Mouse (Mus musculus): ENCODE measurements at regions not wholly inside any gene's neighbourhood (a gene's known extent, or its start where the extent isn't known, plus 50 kb on each side); places are given as distances from the start of the nearest gene placed in this dataset.

DNA sequence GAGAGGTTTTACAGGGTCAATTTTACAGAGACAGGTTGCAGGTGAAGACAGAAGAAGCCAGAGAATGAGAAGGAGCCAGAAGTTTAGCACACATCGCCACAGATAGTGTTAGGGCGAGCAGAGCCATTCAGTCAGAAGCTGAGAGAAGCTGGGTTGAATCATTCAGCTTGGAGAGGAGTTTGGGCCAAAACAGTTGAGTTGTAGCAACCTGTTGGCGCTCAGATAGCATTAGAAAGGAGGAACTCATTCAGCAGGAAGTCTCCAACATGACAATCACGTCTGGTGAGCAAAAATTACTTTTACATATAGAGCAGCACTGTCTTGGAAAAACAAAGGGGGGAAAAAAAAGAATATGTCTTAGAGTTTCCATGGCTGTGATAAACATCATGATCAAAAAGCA is 53.2 kb downstream of the Fam43a start:
- DNase-seq = no peak

DNA sequence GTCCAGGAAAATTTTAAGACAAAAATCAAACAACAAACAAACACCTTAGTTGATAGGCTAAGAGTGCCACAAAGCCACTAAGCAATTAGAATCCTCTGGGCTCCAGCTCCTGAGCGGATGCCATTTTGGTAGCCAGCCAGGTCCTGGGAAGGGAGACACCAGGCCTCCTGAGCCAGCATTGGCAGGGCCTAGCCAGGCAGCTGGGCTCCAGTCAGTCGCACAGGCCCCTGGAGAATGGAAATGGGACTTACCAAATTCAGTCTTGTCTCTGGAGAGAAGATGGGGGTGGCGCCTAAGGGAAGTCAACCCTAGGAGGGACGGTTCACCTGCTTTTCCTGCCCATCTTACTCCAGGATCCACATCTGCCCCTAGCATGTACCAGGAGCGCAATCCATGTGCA is 54.3 kb downstream of the Fam43a start:
- peak; percentile 79 for DNase-seq

DNA sequence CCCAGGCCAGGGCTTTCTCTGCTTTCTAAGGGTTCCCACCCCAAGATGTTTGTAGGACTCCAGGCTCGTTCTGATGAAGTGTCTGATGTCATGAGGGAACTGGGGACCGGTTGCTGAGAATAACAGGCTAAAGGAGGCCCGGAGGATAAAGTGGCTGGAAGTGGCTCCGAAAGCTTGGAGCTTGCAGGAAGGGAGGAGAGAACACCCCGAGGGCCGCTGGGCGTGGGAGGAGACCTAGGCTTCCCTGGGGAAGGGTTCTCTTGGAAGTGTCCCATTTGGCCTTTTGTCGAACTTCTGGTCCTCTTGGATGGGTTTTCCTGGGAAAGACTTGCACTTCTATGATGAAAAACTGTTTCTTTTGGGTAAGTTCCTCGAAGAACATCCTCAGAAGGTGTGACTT is 54.7 kb downstream of the Fam43a start:
- DNase-seq = peak; percentile 50

DNA sequence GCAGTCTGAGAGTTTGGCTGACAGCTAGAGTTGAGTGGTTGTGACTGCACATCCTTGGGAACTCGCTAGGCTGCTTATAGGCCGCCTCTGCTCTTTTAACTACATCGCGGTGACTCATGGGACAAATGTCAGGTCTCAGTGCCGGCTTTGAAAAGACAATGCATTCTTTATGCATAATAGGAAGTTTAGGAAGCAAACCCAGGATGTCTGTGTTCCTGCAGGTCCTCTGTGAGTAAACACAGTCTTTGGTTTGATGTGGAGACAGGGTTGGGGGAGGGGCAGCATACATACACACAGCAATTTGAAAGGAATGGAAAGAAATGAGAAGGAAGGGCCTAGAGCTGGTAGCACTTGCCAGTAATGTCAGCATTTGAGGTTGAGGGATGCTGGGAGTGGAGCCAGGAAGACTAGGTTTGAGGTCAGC is 56.3 kb downstream of the Fam43a start:
- DNase-seq = peak; percentile 44

DNA sequence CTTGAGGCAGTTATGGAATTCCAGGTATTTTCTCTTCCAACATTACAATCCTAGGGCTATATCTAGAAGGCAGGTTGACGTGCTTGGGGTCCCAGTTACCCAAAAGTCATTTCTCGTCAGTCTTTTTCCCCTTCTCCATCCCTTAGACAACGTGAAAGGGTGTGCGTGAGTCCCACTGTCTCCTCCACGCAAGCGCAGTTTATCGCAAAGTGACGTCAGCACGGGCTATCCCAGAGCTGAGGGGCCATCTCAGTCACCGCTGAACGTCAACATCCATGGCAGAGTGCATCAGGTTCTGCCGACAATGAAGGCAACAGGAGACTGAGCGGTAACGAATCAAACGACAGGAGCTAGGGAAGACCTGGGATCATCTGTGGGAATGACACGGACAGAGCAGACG is 57.4 kb downstream of the Fam43a start:
- DNase-seq = no peak

DNA sequence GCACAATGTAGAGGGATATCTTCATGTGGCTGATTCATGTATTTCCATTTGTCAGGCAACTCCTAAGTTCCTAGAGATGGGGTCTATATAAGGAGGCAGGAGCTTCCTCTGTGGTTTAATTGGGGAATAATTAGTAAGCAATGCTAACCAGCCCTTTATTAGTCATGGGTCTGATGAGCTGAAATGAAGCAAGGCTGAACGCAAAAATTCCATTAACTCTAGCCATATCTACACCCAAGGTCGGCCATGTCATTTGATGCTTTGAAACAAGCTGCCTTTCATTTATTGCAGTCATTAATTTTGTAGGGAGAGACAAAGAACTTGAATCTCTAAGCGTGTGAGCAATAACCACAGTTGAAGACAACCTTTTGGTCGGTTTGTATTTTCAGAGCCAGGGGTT is 59.4 kb downstream of the Fam43a start:
- DNase-seq = no peak

DNA sequence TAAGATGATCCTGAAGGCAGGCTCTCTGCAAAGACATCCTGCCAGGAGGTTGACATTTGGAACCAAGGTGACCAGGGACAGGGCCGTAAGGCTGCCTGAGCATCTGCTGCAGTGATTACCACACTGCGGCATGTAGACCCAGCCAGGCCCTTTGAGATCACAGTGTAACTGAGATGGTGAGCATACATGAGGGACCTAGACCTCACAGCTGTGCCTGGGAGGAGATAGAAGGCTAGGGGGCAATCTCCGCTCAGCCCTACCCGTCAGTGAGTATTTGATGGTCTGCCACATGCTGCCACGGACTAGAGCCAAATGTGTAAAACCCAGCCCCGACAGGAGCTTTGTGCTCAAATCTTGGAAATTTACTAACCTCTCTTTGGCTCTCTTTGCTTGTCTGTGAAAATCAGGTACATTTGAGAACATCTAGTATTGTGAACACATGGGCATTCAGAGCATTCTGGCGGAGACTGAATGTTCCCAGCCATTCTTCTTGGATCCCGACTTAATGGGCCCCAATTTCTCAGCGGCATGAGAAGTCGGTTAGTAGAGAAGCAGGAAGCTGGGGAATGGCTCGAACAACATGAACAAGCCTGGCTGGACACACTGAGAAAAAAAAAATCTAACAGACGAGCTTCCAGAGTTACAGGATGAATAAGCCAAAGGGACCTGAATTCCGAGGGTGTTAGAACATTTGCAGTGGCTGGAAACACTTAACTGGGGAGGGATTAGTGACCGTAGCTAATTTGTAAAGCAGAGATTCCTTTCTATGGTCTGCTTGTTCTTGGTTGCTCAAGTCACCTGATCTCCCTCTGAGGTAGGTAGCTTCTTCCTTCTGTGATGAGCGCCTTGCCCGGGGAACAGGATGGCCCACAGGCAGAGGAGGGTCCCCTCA is 61.8 kb downstream of the Fam43a start:
- DNase-seq = no peak

DNA sequence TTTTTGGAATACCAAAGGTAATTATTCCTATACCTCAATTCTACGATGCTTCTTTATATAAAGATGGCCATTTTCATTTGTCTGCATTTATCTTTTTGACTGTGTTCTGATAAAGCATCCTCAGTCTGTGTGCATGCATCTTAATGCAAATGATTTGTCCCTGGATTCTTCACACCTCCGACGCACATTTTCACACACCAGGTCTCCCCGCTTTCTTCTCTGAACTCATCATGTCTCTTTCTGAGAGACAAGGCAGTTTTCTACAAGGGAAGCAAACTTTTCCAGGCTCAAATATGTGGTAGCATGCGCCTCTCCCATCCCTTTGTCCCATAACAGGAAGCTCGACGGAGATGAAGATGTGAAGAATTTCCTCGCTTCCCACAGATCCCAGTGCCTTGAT is 63.5 kb downstream of the Fam43a start:
- DNase-seq = no peak

DNA sequence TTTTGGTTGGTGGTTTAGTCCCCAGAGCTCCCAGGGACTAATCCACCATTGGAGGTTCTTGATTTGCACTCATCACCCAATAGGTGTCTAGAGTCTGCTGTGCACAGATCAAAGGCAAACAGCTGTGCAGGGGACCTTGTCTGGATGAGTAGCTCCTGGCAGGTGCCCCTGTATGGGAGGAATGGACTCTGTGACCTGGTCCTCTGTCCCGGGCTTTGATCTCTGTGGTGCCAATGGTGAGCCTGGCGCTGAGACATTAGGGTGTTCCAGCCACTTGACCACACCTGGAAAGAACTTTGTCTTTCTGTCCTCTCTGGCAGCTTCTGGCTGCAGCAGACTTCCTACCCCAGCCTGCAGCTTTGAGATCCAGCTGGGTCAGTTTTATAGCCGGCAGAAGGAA is 64.4 kb downstream of the Fam43a start:
- DNase-seq = no peak

DNA sequence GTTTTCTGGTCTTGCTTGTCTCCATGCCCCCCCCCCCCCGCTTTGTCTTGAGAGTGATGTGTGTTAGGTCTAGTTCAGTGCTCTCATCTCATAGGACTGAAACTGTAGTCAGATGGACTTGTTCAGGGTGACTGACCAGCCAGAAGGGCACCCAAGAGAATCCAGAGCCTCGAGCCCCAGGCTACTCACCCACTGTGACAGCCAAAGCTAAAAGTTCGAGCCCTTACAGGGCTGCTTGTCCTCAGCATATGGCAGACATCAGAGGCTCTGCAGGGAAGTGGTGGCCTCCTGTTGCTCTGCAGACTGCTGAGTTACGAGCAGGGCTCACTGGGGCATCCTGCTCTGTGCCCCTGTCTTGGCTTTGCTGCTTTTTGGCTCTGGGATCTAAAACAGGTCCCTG is 64.9 kb downstream of the Fam43a start:
- DNase-seq = no peak

DNA sequence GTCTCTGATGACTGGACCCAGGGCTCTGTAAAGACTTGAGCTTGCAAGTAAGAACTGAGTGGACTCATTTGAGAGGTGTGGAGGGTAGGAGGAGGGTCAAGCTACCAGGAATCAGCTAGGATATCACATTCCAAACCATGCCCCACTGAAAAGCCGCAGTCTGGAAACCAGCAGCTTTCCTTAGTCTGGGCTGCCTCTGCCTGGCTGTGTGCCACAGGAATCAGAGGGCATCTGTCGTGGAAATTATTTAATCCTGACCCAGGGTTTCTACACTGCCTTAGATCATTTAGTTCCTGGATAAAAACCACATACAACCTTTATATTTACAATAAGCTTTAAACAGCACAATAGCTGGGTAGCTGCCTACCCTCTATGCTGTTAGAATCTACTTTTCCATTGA is 66.4 kb downstream of the Fam43a start:
- DNase-seq = peak; percentile 22

DNA sequence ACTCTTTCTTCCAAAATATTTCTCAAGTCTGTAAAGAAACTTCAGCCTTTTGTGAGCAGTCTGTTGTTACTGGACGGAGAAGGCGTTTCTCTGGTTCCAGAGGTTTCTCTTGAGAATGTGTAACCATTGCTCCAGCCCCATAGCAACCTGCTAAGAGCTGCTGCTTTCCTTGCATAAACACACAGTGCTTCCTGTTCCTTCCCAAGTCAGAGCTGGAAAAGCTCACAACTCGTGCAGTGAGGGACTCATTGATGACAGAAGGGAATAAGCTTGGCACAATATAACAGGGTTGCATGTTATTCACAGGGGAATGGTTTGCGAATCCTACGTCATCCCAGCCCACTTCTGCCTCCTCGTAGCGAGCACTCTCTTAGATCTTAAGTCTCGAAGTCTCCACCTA is 70.4 kb downstream of the Fam43a start:
- no peak for DNase-seq

DNA sequence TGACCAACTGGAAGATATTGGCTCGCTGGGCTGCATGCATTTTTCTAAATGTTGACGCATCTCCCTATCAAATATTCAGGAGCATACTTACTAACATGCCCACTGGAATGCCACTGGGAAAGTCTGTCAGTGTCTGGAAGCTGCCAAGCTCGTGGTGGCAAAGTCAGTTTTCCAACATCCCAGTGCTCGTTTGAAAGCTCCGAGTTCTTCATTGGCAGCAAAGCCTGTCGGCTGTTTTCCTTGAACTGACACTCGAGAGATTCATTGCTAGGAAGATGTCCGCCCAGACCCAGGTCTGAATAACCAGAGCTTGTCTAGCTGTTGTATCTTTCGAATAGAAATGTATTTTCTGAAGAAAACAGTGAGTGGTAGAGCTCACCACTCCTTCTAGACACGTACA is 72.1 kb downstream of the Fam43a start:
- DNase-seq = peak; percentile 38

DNA sequence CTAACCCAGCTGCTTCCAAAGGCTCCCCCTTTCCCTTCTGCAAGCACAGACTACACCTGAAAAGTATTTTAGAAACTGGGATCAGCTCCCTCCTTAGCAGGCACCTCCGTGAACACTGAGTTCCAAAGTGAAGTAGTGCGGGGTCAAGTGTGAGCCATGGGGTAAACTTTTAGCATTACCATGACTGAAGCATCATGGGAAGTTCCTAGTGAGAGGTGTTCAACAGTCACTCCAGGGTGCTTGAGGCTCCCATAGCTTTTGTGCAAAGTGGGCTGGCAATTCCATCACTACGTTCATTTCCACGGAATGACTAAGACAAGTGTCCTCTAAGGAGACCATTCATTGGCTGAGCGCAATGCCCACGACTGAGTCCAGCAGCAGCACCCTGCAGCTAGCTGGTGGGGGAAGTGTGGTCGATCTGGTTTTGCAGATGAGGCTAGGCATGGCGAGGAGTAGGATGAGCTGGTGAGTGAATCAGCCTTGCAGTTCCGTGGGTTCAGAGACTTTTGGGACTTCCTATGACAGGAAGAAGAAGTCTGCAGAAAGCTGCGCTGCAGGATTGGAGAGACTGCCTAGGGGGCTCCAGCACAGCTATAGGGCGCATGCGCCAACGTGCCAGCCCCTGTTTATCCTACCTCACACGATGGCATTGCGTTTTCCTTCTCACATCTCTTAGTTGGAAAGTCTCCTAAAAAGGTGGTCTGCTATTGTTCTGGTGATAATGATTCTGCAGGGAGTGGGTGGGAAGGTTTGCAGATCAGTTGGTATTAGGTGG is 73.4 kb downstream of the Fam43a start:
- DNase-seq = no peak

DNA sequence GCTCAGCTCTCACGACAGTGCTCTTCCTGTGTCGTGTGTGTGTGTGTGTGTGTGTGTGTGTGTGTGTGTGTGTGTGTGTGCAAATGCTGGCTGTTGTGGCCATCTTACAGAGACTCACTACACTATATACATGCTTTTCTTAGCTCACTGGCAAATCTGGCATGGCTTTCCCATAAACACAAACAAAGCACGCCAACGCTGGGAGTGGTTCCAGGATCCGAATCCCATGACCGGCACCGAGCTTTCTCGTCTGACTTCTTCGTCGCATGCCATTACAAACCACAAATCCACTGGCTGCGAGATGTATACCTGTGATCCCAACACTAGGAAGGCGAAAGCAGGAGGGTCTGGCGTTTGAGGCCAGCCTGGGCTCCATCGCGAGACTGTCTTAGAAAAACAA is 74.1 kb downstream of the Fam43a start:
- no peak for DNase-seq

DNA sequence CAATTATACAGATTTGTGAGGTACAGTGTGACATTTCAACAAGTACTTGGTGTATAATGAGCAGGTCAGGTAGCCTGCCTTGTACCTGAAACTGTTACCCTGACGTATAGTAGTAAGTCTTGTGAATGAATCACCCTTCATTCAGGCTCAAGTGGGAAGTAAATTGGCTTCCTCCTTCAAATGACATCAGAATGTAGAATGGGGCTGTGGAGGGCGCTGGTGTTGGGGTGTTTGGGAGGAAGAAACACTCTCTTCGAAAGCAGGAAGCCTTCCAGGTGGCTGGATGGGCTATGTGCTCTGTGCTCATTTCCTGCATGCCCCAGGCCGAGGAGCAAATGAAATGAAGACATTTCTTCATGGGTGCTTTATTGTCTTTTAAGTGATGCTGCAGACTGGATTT is 76.3 kb downstream of the Fam43a start:
- no peak for DNase-seq

DNA sequence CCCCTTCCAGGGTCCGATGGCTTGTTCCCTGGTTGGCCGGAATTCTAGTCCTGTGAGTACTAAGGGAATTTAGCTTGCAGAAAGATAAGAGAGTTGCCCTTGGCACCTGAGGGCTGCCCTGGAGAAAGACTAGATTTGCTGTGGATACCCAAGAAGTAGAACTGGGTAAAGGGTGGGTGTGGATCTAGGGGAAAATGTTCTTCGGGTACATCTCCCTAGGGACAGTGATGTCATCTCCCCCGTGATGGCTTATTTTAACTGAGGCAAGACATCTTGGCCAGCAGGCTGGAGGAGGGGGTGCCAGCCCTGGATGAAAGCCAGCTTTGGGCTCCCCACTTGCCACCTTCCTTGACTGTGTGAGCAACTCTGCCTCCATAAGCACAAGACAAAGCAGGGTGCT is 77.5 kb downstream of the Fam43a start:
- DNase-seq = no peak

DNA sequence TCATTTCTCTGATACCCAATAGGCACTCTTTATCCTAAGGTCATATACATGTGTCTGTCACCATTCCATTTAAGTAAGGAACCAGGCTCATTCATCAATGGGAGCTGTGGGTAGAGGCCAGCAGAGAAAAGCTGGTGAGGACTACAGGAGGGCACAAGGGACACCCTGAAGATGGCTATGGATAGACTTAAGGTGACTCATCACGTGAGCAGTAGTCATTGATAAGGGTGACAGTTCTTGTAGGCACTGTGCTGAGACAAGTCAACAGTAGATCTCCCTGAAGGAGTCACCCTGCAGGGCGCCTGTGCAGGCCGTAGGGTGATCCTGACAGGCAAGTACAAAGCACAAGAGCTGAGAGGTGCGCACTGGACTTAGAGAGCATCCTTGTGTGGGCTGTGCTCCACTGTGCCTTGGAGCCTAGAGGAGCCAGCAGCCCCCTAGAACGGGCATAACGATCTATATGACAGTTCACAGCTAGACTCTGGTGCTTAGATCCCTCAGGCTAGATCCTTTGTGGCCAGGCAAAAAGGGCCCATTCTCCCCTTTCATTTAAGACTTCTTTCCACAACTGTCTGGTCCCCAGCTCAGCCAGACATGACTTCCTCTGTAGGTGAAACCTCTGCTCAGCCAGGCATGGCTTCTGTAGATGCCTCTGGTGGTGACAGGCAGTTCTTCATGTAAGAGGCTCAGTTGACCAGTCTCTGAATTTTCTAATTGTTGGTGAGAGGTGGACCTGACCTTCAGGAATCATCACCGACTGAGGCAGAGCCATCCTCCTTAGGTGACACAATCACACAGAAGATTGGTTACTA is 78.6 kb downstream of the Fam43a start:
- DNase-seq = no peak

DNA sequence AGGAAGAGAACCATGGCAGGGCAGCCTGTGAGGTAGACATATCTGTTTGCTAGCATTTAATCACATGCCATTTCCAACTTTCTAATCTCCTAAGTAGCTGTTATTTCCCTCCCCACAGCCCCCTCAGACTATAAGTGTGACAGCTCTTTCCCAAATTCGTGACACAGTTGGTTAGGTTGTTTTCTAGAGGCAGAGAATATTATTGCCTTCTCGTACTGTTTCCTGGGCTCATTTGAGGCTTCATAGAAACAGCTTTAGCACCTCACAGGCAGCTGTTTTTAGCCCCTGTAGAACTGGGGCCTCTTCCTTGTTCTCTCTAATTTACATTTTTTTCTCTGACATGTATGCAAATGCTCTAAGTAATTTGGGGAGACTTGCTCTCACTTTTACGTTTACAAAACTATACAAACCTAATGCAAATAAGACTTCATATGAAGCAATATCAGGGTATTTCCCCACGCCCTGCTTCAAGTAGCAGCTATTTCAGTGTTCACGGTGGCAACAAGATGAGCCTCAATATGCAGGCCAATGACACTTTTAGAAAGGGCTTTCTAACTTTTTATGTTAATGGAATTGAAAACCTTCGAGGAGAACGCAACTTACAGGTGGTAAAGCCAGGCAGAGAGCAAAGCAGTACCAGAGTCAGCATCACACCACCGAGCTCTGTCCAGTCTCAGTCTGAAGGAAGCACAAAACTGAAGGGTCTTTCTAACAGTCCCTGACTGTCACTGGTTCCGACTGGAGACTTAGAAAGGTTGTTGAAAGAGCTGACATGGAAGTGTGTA is 79.4 kb downstream of the Fam43a start:
- DNase-seq = no peak

DNA sequence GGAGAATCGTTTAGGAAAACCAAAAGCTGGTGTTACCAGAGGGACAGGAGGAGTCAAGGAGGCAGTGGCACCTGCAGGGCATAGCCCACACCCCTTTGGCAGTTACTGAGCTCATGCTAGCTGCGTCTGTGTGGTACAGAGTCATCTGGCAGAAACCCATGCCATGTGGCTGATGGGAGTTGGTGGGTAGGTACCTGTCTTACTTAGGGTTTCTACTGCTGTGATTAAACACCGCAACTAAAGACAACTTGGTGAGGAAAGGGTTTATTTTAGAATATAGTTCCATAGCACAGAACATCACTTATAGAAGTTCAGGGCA is 79.9 kb downstream of the Fam43a start:
- no peak for DNase-seq

DNA sequence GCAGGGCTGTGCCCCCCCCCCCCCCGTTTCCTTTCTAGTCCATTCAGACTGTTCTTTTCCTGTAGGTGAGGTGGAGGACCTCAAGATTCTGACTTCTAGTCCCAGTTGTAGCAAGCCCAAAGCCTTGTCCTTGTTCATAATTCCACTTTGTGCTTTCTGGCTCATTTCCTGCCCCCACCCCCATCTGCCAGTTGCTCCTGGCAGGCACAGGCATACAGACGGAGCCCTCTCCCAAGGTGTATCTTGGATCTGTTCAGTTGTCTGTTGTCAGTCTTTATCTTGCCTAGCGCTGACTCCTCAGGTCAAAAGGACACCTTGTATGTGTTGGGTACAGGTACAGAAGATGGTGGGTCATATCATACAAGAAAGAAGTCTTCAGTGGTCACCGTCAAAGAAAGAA is 81.9 kb downstream of the Fam43a start:
- no peak for DNase-seq

DNA sequence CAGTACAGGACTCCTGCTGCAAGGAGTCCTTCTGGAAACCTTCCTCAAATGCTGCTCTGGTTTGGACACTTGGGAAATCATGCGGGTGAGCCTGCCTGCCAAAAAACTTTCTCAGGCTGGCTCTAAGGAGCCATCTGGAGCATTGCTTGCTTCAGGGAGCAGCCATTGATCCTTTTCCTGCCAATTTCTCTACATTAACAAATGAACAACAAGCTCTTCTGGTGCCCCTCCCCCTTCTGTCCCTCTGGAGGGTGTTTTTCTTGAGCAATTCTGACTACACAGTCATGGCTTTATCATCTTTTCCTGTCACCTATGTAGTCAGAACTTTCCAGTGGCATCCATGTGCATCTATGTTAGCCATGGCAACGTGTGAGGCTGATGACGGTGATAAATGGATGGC is 84.5 kb downstream of the Fam43a start:
- peak; percentile 54 for DNase-seq

Measured in adrenal gland, postnatal 14 days (tissue).